Mouse (Mus musculus) hematopoietic stem cell, adult 5-6 weeks (primary cell): ENCODE data around the gene Atp6v1a. TPM values are rescaled to one million over a fixed set of nuclear protein-coding genes. Genes with fewer than 3 reads are reported as not detected.

ENCODE experiments used
- total RNA-seq: library from RNA; stranded (forward); fragments of 172-1452, 232-1000 nt; gene quantifications from 2 replicates; pipeline ENCODE4 v1.2.3, GENCODE M21; 2017

Gene Atp6v1a
- total RNA-seq, 1 experiment from 2014 or later = 68.7 TPM

Other genes with a start within 250 kb of the Atp6v1a start
- gene Ccdc191, start 249.9 kb downstream of the Atp6v1a start, total RNA-seq = 25.3 and 35.5 TPM in 2 replicates
- 46.3 and 90.1 TPM in 2 replicates for gene Qtrt2, start 212.9 kb downstream of the Atp6v1a start, total RNA-seq
- gene Zdhhc23, start 159.9 kb downstream of the Atp6v1a start, total RNA-seq = 2.1 and 7.3 TPM in 2 replicates
- gene Gramd1c, start 76.4 kb downstream of the Atp6v1a start, total RNA-seq = 6.2 and 11.8 TPM in 2 replicates
- 95.1 and 108 TPM in 2 replicates for gene Naa50, start 125 bp upstream of the Atp6v1a start, total RNA-seq
- 13.5 and 16.1 TPM in 2 replicates for gene Usf3, start 33.5 kb upstream of the Atp6v1a start, total RNA-seq
- 0.25 TPM in 1 of 2 replicates, not detected in the other for gene Sidt1, start 193.5 kb upstream of the Atp6v1a start, total RNA-seq
- gene Spice1, start 207.4 kb upstream of the Atp6v1a start, total RNA-seq = 27.3 and 39.1 TPM in 2 replicates